Mouse (Mus musculus): Measurements from ENCODE around the gene Rcan2.

Gene Rcan2

GRCm38 (mm10) chr17:44078631-44079350 is 277.6 kb downstream of the Rcan2 start, which contains the start of gene Enpp5:
Gene Enpp5, plus strand, starts transcription at chr17:44078813.
- peak; percentile 86 to 91 for DNase-seq

- no peak for DNase-seq
Measured at GRCm38 (mm10) chr17:44083156-44083555, 282.0 kb downstream of the Rcan2 start.

GRCm38 (mm10) chr17:44088226-44088625 is 287.1 kb downstream of the Rcan2 start:
- no peak for DNase-seq

All from kidney, postnatal 4 days (tissue).